Mouse (Mus musculus) left cerebral cortex, postnatal 36 days (tissue): Measurements from ENCODE around the gene Tpsab1. TPM values are rescaled to one million over a fixed set of nuclear protein-coding genes. Genes with fewer than 3 reads are reported as not detected.

Source experiments
- total RNA-seq, 2 experiments: library from RNA; stranded (reverse); gene quantifications; 2 replicates each; pipeline ENCODE4 v1.2.3; 2021

Tpsab1 gene
- total RNA-seq, 2 experiments from 2014 or later: not detected

Other genes with a start within 250 kb of the Tpsab1 start
- gene Telo2, start 229.6 kb downstream of the Tpsab1 start, total RNA-seq: 10 to 100 TPM; 24.3 to 30.0 TPM
- under 1 TPM; 0.67 to 0.91 TPM for gene Ptx4, start 224.8 kb downstream of the Tpsab1 start, total RNA-seq
- gene Clcn7, start 212.2 kb downstream of the Tpsab1 start, total RNA-seq: 10 to 100 TPM; 49.9 to 55.2 TPM
- gene Ccdc154, start 183.1 kb downstream of the Tpsab1 start, total RNA-seq: under 1 TPM in 1 of 2 experiments, not detected in 1; 0.48 TPM
- not detected for gene Gm38655, start 170.1 kb downstream of the Tpsab1 start, total RNA-seq
- gene BC003965, start 161.0 kb downstream of the Tpsab1 start, total RNA-seq: 10 to 100 TPM; 20.3 to 20.6 TPM
- gene Unkl, start 157.2 kb downstream of the Tpsab1 start, total RNA-seq: 10 to 100 TPM; 34.4 to 39.1 TPM
- 10 to 100 TPM; 80.5 to 80.8 TPM for gene Gnptg, start 105.4 kb downstream of the Tpsab1 start, total RNA-seq
- 10 to 100 TPM; 21.9 to 26.2 TPM for gene Tsr3, start 105.4 kb downstream of the Tpsab1 start, total RNA-seq
- 10 to 100 TPM; 12.3 to 24.4 TPM for gene Baiap3, start 89.2 kb downstream of the Tpsab1 start, total RNA-seq
- gene Ube2i, start 70.9 kb downstream of the Tpsab1 start, total RNA-seq: 100 to 1,000 TPM; 221 to 225 TPM
- gene Prss34, start 47.2 kb downstream of the Tpsab1 start, total RNA-seq: not detected
- gene Prss28, start 36.9 kb downstream of the Tpsab1 start, total RNA-seq: not detected
- not detected for gene Prss29, start 26.9 kb downstream of the Tpsab1 start, total RNA-seq
- not detected for gene Tpsb2, start 20.7 kb upstream of the Tpsab1 start, total RNA-seq
- not detected for gene Tpsg1, start 23.7 kb upstream of the Tpsab1 start, total RNA-seq
- gene Cacna1h, start 88.2 kb upstream of the Tpsab1 start, total RNA-seq: 10 to 100 TPM; 29.7 to 53.7 TPM
- 1 to 10 TPM; 1.8 to 3.5 TPM for gene Tekt4, start 109.1 kb upstream of the Tpsab1 start, total RNA-seq
- under 1 TPM; 0.12 to 0.16 TPM for gene Sstr5, start 151.7 kb upstream of the Tpsab1 start, total RNA-seq
- gene Sox8, start 225.1 kb upstream of the Tpsab1 start, total RNA-seq: 10 to 100 TPM; 42.8 to 65.3 TPM
- gene Lmf1, start 233.5 kb upstream of the Tpsab1 start, total RNA-seq: 10 to 100 TPM; 22.1 to 26.7 TPM